Mouse (Mus musculus) forebrain, postnatal 0 days (tissue): ENCODE measurements around the gene Gm5134. TPM values are rescaled to one million over a fixed set of nuclear protein-coding genes. Genes with fewer than 3 reads are reported as not detected.

Experiments used
- ATAC-seq: fragments of 200-750 bp; cut with Nextera tagmentation; 2 replicates; pipeline ENCODE4 v1.8.0; 2017; ENCODE audit warnings: mild to moderate bottlenecking, moderate library complexity
- DNase-seq: peaks from one replicate; pipeline ENCODE4 v3.0.0-alpha.2; 2015
- H3K27ac ChIP-seq: fragments of 300-500 bp; sonication (generic); 2 replicates; pipeline ENCODE4 v1.5.1; 2014; ENCODE audit warnings: low read depth, mild to moderate bottlenecking, antibody characterized with exemption, low read length, moderate library complexity, mixed read lengths
- H3K27me3 ChIP-seq: fragments of 300-500 bp; sonication (generic); 2 replicates; pipeline ENCODE4 v1.6.1; 2014; ENCODE audit warnings: mild to moderate bottlenecking, low read length, mixed read lengths; ENCODE audit not compliant: insufficient read depth
- H3K36me3 ChIP-seq: fragments of 300-500 bp; sonication (generic); 2 replicates; pipeline ENCODE4 v1.6.1; 2014; ENCODE audit warnings: mild to moderate bottlenecking, moderate library complexity; ENCODE audit not compliant: insufficient read depth
- H3K4me1 ChIP-seq: fragments of 300-500 bp; sonication (generic); 2 replicates; pipeline ENCODE4 v1.6.1; 2014; ENCODE audit warnings: antibody characterized with exemption; ENCODE audit not compliant: insufficient read depth
- H3K4me2 ChIP-seq: fragments of 300-500 bp; sonication (generic); 2 replicates; pipeline ENCODE4 v1.6.1; 2014; ENCODE audit warnings: low read depth, mild to moderate bottlenecking, moderate library complexity
- H3K4me3 ChIP-seq: fragments of 300-500 bp; sonication (generic); 2 replicates; pipeline ENCODE4 v1.5.1; 2014; ENCODE audit warnings: low read depth, low read length, mixed read lengths
- H3K9ac ChIP-seq: fragments of 300-500 bp; sonication (generic); 2 replicates; pipeline ENCODE4 v1.6.1; 2014; ENCODE audit warnings: mild to moderate bottlenecking
- H3K9me3 ChIP-seq: fragments of 300-500 bp; sonication (generic); 2 replicates; pipeline ENCODE4 v1.6.1; 2016; ENCODE audit warnings: low read length
- CTCF ChIP-seq: sonication (generic); IDR thresholded peaks from 2 replicates; pipeline ENCODE4 v1.5.1; 2016; ENCODE audit warnings: antibody characterized with exemption, control low read depth, low read depth
- WGBS: fragments of 180-500 bp; shearing (Covaris S2); extraction: QIAGEN DNeasy Blood & Tissue Kit; methylation state at CpG from one replicate; pipeline ENCODE4 v1.1.7; 2014; 5-methylcytosine and 5-hydroxymethylcytosine counted together
- polyA plus RNA-seq: library from polyadenylated mRNA; unstranded; fragments of >200 nt; fragmentation: Nextera tagmentation; extraction: Ambion mirVana; gene quantifications from 2 replicates; pipeline ENCODE4 v1.2.1, GENCODE M21; 2015
- total RNA-seq: library from RNA; depleted of rRNA; stranded (reverse); fragments of >200 nt; gene quantifications from 2 replicates; pipeline ENCODE4 v1.2.3, GENCODE M21; 2014

Gene Gm5134
- total and polyA plus RNA-seq, 2 experiments from 2014 or later, result not detected

DNA sequence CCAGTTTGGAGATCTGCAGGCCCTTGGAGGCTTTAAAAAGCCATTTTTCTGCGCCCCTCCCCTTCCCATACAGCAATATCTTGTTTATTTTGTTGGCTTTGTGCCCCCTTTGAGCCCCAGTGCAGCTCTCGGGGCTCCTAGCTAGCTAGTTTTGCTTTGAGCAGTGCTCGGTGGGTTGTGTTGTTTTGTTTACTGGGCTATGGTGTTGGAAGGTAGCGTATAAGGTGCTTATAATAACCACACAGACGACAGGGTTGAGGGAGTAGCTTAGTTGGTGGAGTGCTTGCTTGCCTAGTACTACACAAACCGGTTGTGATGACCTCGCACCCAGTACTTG lies 78.8 kb downstream of the Gm5134 start:
- Histone ChIP-seq H3K4me2 (peak overlapping the region; percentile 82), H3K9me3 (no peaks in the 10 kb centered on the region), H3K27ac (peak overlapping the region; percentile 73; the same call in 1 of the 2 replicates), H3K4me1 (peaks cover 8% of the 10 kb centered on the region; the same call in 1 of the 2 replicates), H3K27me3 (no peaks in the 10 kb centered on the region), H3K36me3 (peaks cover 9% of the 10 kb centered on the region), H3K4me3 (peak overlapping the region; percentile 69), H3K9ac (peak overlapping the region; percentile 91)
- DNase-seq, result no peak
- no peak for ATAC-seq
- no peak for TF ChIP-seq CTCF
- WGBS, result 20% methylated on average over 7 of the region's 7 CpGs

DNA sequence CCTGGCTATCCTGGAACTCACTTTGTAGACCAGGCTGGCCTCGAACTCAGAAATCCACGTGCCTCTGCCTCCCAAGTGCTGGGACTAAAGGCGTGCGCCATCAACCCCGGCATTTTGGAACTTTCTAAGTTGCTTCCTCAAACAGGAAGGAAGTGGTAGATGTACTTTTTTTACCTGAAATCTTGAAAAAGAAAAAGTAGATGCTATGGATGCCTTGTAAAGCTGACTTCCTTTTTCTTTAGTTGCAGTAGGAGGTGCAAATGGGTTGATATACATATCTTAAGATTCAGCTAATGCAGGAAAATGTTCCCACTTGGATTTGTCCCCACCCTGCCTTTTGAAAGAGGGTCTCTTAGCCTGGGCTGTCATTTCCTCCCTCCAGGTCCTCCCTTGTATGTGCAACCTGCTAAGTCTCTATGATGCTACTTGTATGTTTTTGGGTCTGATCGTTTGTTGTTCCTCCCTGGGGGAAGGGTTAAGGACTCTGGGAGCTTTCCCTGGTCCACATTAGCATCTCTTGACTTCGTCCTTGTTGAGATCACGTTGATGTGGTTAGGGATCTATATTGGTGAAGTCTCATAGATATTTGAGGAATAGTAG lies 79.8 kb downstream of the Gm5134 start:
- H3K4me1 ChIP-seq, result peaks cover 8% of the 10 kb centered on the region; the same call in 1 of the 2 replicates
- no peaks in the 10 kb centered on the region for H3K9me3 ChIP-seq
- ATAC-seq (no peak), DNase-seq (no peak)
- no peak for TF ChIP-seq CTCF
- WGBS, result 96% methylated on average over 8 of the region's 8 CpGs
- no peaks in the 10 kb centered on the region for H3K27me3 ChIP-seq
- H3K27ac ChIP-seq, result no peak overlapping the region
- H3K4me2 ChIP-seq, result no peak overlapping the region
- no peak overlapping the region for H3K4me3 ChIP-seq
- H3K36me3 ChIP-seq, result peaks cover 19% of the 10 kb centered on the region
- no peak overlapping the region for H3K9ac ChIP-seq

GRCm38 (mm10) chr10:76035277-76035676 lies 81.0 kb downstream of the Gm5134 start:
- Histone ChIP-seq H3K9me3 (no peaks in the 10 kb centered on the region), H3K4me1 (peaks cover 8% of the 10 kb centered on the region; the same call in 1 of the 2 replicates), H3K27me3 (no peaks in the 10 kb centered on the region), H3K36me3 (peaks cover 31% of the 10 kb centered on the region), H3K4me3 (no peak overlapping the region), H3K27ac (no peak overlapping the region), H3K9ac (no peak overlapping the region), H3K4me2 (no peak overlapping the region)
- DNase-seq (no peak), ATAC-seq (no peak)
- TF ChIP-seq CTCF, result no peak

DNA sequence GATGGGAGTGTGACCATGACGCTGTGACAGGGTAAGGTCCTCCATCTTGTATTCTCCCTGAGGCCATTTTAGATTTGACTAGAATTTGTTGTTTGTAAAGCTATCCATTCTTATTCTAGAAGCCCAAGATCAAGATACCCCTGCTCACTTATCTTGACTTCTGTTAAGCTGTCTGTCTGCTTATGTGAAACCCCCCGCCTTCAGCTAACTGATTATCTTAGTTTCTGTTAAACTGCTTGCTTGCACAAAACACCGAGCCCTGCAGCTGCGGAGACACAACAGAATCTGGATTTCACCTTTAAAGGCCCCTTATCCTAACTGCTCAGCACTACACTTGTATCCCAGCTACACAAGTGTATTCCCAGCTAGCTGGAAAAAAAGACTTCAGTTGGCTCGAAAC lies 82.6 kb downstream of the Gm5134 start:
- no peak overlapping the region for H3K4me3 ChIP-seq
- 96% methylated on average over 5 of the region's 5 CpGs for WGBS
- H3K4me2 ChIP-seq, result no peak overlapping the region
- no peak for TF ChIP-seq CTCF
- no peaks in the 10 kb centered on the region for H3K9me3 ChIP-seq
- no peak overlapping the region for H3K27ac ChIP-seq
- H3K9ac ChIP-seq, result no peak overlapping the region
- peaks cover 40% of the 10 kb centered on the region for H3K36me3 ChIP-seq
- H3K27me3 ChIP-seq, result no peaks in the 10 kb centered on the region
- DNase-seq (no peak), ATAC-seq (no peak)
- peaks cover 8% of the 10 kb centered on the region; the same call in 1 of the 2 replicates for H3K4me1 ChIP-seq

- Histone ChIP-seq H3K36me3 (peaks cover 14% of the 10 kb centered on the region; the same call in 1 of the 2 replicates), H3K4me3 (no peak overlapping the region), H3K4me2 (no peak overlapping the region), H3K27me3 (no peaks in the 10 kb centered on the region), H3K27ac (no peak overlapping the region), H3K4me1 (no peaks in the 10 kb centered on the region), H3K9ac (no peak overlapping the region), H3K9me3 (no peaks in the 10 kb centered on the region)
- DNase-seq, result no peak
- no peak for ATAC-seq
- 46% methylated on average over 5 of the region's 5 CpGs for WGBS
- no peak for TF ChIP-seq CTCF
These were observed 91.0 kb downstream of the Gm5134 start for GRCm38 (mm10) chr10:76045343-76045742.

- ATAC-seq (no peak), DNase-seq (no peak)
- no peaks in the 10 kb centered on the region for H3K4me1 ChIP-seq
- H3K36me3 ChIP-seq, result peaks cover 6% of the 10 kb centered on the region; the same call in 1 of the 2 replicates
- no peak overlapping the region for H3K4me3 ChIP-seq
- H3K9ac ChIP-seq, result no peak overlapping the region
- H3K27me3 ChIP-seq, result no peaks in the 10 kb centered on the region
- H3K4me2 ChIP-seq, result no peak overlapping the region
- TF ChIP-seq CTCF, result no peak
- WGBS, result 69% methylated on average over 1 of the region's 1 CpGs
- H3K9me3 ChIP-seq, result no peaks in the 10 kb centered on the region
- no peak overlapping the region for H3K27ac ChIP-seq
These were observed 92.4 kb downstream of the Gm5134 start for GRCm38 (mm10) chr10:76046754-76047153.

DNA sequence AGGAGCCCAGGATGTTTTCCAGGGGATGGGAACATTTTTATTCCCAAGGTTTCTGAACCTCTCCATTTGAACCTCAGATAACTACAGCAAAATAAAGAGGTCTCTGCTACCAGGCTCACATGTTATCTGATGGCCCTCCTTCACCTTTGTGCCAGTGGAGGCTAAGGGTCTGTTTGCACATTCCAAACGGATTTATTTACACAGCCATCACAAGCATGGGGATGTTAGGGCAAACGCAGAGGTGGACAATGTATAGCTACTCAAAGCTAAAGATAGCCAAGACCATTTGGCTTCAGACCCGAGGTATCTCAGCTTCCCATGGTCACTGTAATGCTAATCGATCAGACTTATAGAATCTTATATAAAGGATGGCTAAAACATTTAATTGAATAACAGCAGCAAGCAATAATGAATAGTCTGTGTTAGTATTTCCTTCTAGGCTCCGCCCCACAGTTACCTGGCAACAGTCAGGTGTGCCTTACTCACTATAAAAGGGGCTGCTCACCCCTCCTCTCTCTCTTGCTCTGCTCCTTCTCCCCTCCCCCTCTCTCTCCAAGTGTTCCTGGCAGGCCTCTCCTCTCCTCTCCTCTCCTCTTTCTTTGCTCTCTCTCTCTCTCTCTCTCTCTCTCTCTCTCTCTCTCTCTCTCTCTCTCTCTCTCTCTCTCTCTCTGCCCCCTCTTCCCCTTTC lies 93.0 kb downstream of the Gm5134 start:
- H3K4me3 ChIP-seq, result no peak overlapping the region
- no peak for TF ChIP-seq CTCF
- H3K9me3 ChIP-seq, result no peaks in the 10 kb centered on the region
- H3K4me1 ChIP-seq, result no peaks in the 10 kb centered on the region
- no peak overlapping the region for H3K9ac ChIP-seq
- H3K27me3 ChIP-seq, result no peaks in the 10 kb centered on the region
- DNase-seq, result no peak
- WGBS, result 48% methylated on average over 5 of the region's 5 CpGs
- peaks cover 6% of the 10 kb centered on the region; the same call in 1 of the 2 replicates for H3K36me3 ChIP-seq
- H3K4me2 ChIP-seq, result no peak overlapping the region
- ATAC-seq, result no peak
- no peak overlapping the region for H3K27ac ChIP-seq
